Mouse (Mus musculus): ENCODE data around the gene Ror1. TPM values are rescaled to one million over a fixed set of nuclear protein-coding genes. Genes with fewer than 3 reads are reported as not detected.

Ror1 gene
- polyA plus RNA-seq, 1 experiment from 2014 or later, result 13.0 TPM

DNA sequence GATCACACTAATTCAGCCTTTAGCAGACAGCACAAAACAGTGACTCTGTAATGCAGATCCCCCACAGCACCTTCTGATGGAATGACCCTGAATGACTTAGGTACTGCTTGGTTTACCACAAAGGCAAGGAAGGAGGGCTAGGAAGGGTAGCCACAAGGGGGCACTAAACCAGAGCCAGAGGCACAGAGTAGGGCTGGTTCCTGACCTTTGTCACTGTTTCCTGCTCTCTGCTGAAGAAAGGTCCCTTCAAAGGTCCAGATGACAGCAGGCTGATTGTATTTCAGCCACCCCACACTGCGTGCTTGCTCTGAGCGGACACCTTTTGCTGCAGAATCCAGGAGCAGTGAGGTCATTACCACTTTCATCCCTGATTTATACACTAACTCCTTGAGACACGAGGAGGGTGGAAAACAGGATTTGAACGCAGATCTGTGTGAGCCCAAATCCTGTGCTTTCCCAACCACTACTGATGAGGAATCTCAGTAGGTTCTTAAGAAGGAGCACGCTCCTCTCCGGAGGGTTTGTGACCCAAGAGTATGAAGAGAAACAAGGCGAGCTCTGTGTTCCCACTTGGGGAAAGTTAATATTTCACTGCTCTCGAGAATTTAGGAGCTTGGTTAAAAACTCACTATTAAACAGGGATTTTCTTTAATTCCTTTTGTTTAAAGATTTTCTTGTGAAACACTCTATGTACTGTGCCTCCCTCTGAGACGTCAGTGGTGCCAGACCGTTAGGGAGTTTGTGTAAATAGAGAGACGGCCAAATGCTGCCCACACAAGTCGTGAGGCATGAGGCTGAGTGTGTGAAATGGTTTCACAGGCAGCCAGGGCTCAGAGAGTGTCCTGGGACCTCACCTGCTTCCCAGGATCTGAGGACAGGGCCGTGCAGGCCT is 119.0 kb downstream of the Ror1 start:
- Histone ChIP-seq H3K4me3 (ENCODE audit: low read depth, low read length) (no peak overlapping the region), H3K4me2 (replicated peaks; ENCODE audit: low read depth, low read length) (no peak overlapping the region), H3K36me3 (ENCODE audit: control insufficient read depth, insufficient read depth, low read length) (no peaks in the 10 kb centered on the region), H3K9me3 (ENCODE audit: control insufficient read depth, low read depth, low read length) (no peaks in the 10 kb centered on the region), H3K9ac (replicated peaks; ENCODE audit: low read depth, low read length) (no peak overlapping the region), H3K27ac (ENCODE audit: low read length) (no peak overlapping the region; the same call in 1 of the 2 replicates), H3K4me1 (ENCODE audit: control insufficient read depth, insufficient read depth, low read length) (peaks cover 7% of the 10 kb centered on the region; the same call in 1 of the 2 replicates), H3K27me3 (ENCODE audit: control insufficient read depth, insufficient read depth, low read length) (no peaks in the 10 kb centered on the region)
- ATAC-seq (ENCODE audit: insufficient number of reproducible peaks, insufficient read depth, low FRiP score, low read depth), result no peak
- WGBS, result 42% methylated on average over 13 of the region's 13 CpGs

DNA sequence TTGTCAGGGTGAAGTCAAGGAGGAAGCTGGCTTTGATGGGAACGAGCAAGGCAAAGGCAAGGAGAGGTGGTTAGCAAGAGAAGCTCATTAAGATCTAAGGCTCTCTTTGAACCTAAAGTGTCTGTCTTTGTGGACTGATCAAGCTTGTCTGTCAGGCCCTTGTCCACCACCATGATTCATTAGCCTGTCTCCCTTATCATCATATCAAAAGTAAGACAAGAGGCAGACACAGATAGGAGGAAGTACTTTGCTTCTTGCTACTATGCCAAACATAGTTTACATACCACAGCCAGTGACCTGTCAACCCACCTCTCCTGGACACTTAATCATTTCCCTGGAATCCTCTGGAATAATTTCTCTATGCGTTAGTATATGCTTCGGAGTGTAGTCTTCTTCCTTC is 121.0 kb downstream of the Ror1 start:
- H3K27me3 ChIP-seq (ENCODE audit: control insufficient read depth, insufficient read depth, low read length), result no peaks in the 10 kb centered on the region
- no peak overlapping the region for H3K4me2 ChIP-seq (replicated peaks; ENCODE audit: low read depth, low read length)
- WGBS, result 41% methylated on average over 3 of the region's 3 CpGs
- H3K4me3 ChIP-seq (ENCODE audit: low read depth, low read length), result no peak overlapping the region
- H3K4me1 ChIP-seq (ENCODE audit: control insufficient read depth, insufficient read depth, low read length), result peaks cover 7% of the 10 kb centered on the region; the same call in 1 of the 2 replicates
- H3K9me3 ChIP-seq (ENCODE audit: control insufficient read depth, low read depth, low read length), result no peaks in the 10 kb centered on the region
- H3K27ac ChIP-seq (ENCODE audit: low read length), result no peak overlapping the region
- no peak for ATAC-seq (ENCODE audit: insufficient number of reproducible peaks, insufficient read depth, low FRiP score, low read depth)
- H3K9ac ChIP-seq (replicated peaks; ENCODE audit: low read depth, low read length), result no peak overlapping the region
- no peaks in the 10 kb centered on the region for H3K36me3 ChIP-seq (ENCODE audit: control insufficient read depth, insufficient read depth, low read length)

DNA sequence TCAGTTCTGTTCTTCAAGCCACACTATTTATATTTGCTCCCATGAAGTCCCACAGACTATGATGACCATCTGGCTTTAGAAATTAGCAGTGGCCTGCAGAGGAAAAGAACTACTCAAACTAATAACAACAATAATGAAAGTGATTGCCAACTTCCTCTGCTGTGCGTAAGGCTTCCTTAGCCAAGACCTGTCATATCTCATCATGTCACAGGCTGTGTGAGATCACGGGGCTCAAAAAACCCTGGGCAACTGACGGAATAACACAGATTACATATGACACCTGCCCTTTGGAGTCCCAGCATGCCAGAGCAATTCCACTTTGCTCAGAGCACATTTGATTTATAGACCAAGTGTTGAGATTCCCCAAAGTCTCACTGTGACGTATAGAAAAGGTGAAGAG is 123.4 kb downstream of the Ror1 start:
- H3K27ac ChIP-seq (ENCODE audit: low read length), result no peak overlapping the region
- no peak overlapping the region for H3K4me3 ChIP-seq (ENCODE audit: low read depth, low read length)
- H3K4me2 ChIP-seq (replicated peaks; ENCODE audit: low read depth, low read length), result no peak overlapping the region
- peaks cover 10% of the 10 kb centered on the region for H3K4me1 ChIP-seq (ENCODE audit: control insufficient read depth, insufficient read depth, low read length)
- H3K27me3 ChIP-seq (ENCODE audit: control insufficient read depth, insufficient read depth, low read length), result no peaks in the 10 kb centered on the region
- no peaks in the 10 kb centered on the region for H3K36me3 ChIP-seq (ENCODE audit: control insufficient read depth, insufficient read depth, low read length)
- no peak overlapping the region for H3K9ac ChIP-seq (replicated peaks; ENCODE audit: low read depth, low read length)
- 52% methylated on average over 4 of the region's 4 CpGs for WGBS
- ATAC-seq (ENCODE audit: insufficient number of reproducible peaks, insufficient read depth, low FRiP score, low read depth), result no peak
- H3K9me3 ChIP-seq (ENCODE audit: control insufficient read depth, low read depth, low read length), result no peaks in the 10 kb centered on the region

DNA sequence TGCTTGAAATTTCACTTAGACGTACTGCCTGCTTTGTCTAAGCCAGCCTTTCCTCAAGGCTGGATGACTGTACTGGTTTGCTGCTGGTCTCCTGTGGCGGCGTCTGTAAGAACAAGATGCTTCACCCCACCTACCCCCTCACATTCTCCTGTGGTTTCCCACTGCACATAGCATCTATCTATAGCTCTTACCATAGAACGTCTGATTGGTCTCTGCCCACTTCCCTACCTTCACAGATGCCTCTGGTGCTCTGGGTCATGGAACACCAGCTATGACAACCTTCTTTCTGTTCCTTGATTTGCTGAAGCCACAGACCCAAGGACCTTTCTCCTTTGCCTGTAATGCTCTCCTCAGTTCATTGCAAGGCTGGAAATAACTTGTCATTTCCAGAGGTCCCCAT is 124.0 kb downstream of the Ror1 start:
- Histone ChIP-seq H3K27me3 (ENCODE audit: control insufficient read depth, insufficient read depth, low read length) (no peaks in the 10 kb centered on the region), H3K4me2 (replicated peaks; ENCODE audit: low read depth, low read length) (no peak overlapping the region), H3K36me3 (ENCODE audit: control insufficient read depth, insufficient read depth, low read length) (no peaks in the 10 kb centered on the region), H3K9ac (replicated peaks; ENCODE audit: low read depth, low read length) (no peak overlapping the region), H3K4me3 (ENCODE audit: low read depth, low read length) (no peak overlapping the region), H3K9me3 (ENCODE audit: control insufficient read depth, low read depth, low read length) (no peaks in the 10 kb centered on the region), H3K4me1 (ENCODE audit: control insufficient read depth, insufficient read depth, low read length) (peaks cover 4% of the 10 kb centered on the region; the same call in 1 of the 2 replicates), H3K27ac (ENCODE audit: low read length) (no peak overlapping the region)
- WGBS, result 85% methylated on average over 4 of the region's 4 CpGs
- ATAC-seq (ENCODE audit: insufficient number of reproducible peaks, insufficient read depth, low FRiP score, low read depth), result no peak

DNA sequence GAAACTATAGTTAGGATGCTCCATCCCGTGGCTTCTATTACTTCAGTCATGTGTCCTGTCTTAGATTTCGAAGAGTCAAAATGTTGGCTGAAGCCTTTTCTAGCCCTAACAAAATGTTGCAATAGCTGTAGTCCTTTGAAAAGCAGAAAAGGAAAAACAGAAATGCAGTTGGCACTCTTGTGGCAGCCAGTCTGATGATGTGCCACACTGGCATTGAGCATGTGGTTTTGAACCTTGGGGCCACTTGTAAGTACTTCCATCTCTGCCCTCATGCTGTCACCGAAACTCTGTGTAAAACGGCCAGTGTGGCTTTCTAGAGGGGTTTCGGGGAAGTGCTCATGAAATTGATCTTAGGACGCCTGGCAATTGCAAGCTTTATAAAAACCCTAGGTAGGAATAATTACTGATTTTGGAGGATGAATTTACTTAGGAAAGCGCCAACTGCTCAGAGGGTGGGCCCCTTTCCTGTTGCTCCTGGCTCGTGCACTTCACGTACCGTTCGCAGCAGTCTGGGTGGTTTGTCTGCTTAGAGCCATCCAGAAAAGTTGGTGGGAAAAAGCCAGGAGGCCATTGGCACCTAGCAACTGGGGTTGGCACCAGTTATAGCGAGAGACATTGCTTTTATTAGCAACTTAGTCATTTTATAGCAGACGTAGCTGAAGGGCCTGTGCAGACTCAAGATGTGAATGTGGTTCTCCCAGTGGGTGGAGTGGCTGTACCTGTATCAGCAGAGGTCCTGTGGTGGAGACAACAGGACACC is 126.6 kb downstream of the Ror1 start:
- H3K4me2 ChIP-seq (replicated peaks; ENCODE audit: low read depth, low read length), result no peak overlapping the region
- H3K9me3 ChIP-seq (ENCODE audit: control insufficient read depth, low read depth, low read length), result no peaks in the 10 kb centered on the region
- 78% methylated on average over 13 of the region's 13 CpGs for WGBS
- H3K36me3 ChIP-seq (ENCODE audit: control insufficient read depth, insufficient read depth, low read length), result no peaks in the 10 kb centered on the region
- H3K27ac ChIP-seq (ENCODE audit: low read length), result no peak overlapping the region
- H3K4me1 ChIP-seq (ENCODE audit: control insufficient read depth, insufficient read depth, low read length), result peaks cover 7% of the 10 kb centered on the region; the same call in 1 of the 2 replicates
- H3K27me3 ChIP-seq (ENCODE audit: control insufficient read depth, insufficient read depth, low read length), result no peaks in the 10 kb centered on the region
- ATAC-seq (ENCODE audit: insufficient number of reproducible peaks, insufficient read depth, low FRiP score, low read depth), result no peak
- H3K4me3 ChIP-seq (ENCODE audit: low read depth, low read length), result no peak overlapping the region
- H3K9ac ChIP-seq (replicated peaks; ENCODE audit: low read depth, low read length), result no peak overlapping the region

DNA sequence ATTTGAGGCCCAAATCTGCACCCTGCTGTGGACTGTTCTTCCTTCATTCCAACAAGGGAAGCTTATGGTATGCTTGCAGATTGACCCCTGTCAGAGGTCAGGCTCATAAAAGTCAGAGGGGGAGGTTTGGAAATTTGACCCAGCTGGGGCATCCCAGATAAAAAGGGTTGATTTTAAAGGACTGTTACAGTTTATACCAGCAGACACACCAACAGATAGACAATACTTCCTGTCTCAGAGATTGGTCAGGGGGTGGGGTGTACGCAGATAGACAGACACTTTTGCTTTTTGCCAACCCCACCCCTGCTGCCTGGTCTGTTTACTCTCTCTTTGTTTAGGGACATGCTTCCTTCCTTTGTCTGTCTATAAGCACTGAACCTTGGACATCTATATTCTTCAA is 127.9 kb downstream of the Ror1 start:
- H3K27ac ChIP-seq (ENCODE audit: low read length), result no peak overlapping the region
- no peak for ATAC-seq (ENCODE audit: insufficient number of reproducible peaks, insufficient read depth, low FRiP score, low read depth)
- WGBS, result 59% methylated on average over 1 of the region's 1 CpGs

DNA sequence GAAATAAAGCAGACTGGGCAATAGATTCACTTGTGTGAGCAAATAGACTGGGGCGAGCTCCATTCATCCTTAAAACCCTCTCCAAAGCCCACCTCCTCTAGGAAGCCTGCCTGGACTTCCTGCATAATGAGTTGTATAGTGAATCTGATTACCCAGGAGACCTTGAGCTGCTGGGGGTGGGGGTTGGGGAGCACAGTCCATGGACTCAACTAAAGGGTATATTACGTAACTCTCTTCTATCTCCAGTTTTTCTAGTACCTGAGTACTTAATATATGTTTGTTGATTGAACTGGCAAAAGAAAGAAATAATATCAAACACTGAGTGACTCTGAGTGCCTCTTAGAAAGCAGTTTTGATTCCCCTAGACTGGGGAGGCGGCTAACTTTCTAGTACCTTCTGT is 128.4 kb downstream of the Ror1 start:
- no peak for ATAC-seq (ENCODE audit: insufficient number of reproducible peaks, insufficient read depth, low FRiP score, low read depth)

More for the DNA sequence above, 127.9 kb downstream of the Ror1 start:
- no peaks in the 10 kb centered on the region for H3K36me3 ChIP-seq (ENCODE audit: control insufficient read depth, insufficient read depth, low read length)
- peaks cover 7% of the 10 kb centered on the region; the same call in 1 of the 2 replicates for H3K4me1 ChIP-seq (ENCODE audit: control insufficient read depth, insufficient read depth, low read length)
- H3K27me3 ChIP-seq (ENCODE audit: control insufficient read depth, insufficient read depth, low read length), result no peaks in the 10 kb centered on the region
- H3K9ac ChIP-seq (replicated peaks; ENCODE audit: low read depth, low read length), result no peak overlapping the region
- H3K4me2 ChIP-seq (replicated peaks; ENCODE audit: low read depth, low read length), result no peak overlapping the region
- H3K4me3 ChIP-seq (ENCODE audit: low read depth, low read length), result no peak overlapping the region
- no peaks in the 10 kb centered on the region for H3K9me3 ChIP-seq (ENCODE audit: control insufficient read depth, low read depth, low read length)

DNA sequence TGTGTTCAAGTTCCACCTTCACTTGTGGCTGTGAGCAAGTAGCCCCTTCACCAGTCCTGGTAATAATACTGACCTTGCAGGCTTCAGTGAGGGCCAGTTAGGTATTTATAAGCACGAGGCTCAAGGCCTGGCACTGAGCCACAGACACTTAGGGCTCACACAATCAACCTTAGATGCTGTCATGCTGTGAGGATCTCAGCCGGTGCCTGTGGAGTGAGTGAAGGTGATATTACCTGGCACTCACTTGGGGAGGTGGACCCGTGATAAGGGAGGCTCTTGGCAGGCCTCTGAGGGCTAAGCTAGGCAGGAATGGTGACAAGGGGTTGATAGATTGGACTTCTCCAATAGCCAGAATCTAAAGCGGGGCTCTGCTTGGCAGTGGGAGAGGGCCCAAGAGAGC is 131.0 kb downstream of the Ror1 start:
- H3K36me3 ChIP-seq (ENCODE audit: control insufficient read depth, insufficient read depth, low read length), result no peaks in the 10 kb centered on the region
- no peaks in the 10 kb centered on the region for H3K27me3 ChIP-seq (ENCODE audit: control insufficient read depth, insufficient read depth, low read length)
- no peak overlapping the region for H3K27ac ChIP-seq (ENCODE audit: low read length)
- H3K9me3 ChIP-seq (ENCODE audit: control insufficient read depth, low read depth, low read length), result no peaks in the 10 kb centered on the region
- no peak overlapping the region for H3K4me2 ChIP-seq (replicated peaks; ENCODE audit: low read depth, low read length)
- H3K4me3 ChIP-seq (ENCODE audit: low read depth, low read length), result no peak overlapping the region
- no peak overlapping the region for H3K9ac ChIP-seq (replicated peaks; ENCODE audit: low read depth, low read length)
- H3K4me1 ChIP-seq (ENCODE audit: control insufficient read depth, insufficient read depth, low read length), result peaks cover 7% of the 10 kb centered on the region; the same call in 1 of the 2 replicates
- WGBS, result 31% methylated on average over 4 of the region's 4 CpGs
- ATAC-seq (ENCODE audit: insufficient number of reproducible peaks, insufficient read depth, low FRiP score, low read depth), result no peak

More for the DNA sequence above, 128.4 kb downstream of the Ror1 start:
- H3K9ac ChIP-seq (replicated peaks; ENCODE audit: low read depth, low read length), result no peak overlapping the region
- H3K4me2 ChIP-seq (replicated peaks; ENCODE audit: low read depth, low read length), result no peak overlapping the region
- H3K4me3 ChIP-seq (ENCODE audit: low read depth, low read length), result no peak overlapping the region
- H3K4me1 ChIP-seq (ENCODE audit: control insufficient read depth, insufficient read depth, low read length), result peaks cover 7% of the 10 kb centered on the region; the same call in 1 of the 2 replicates
- H3K27me3 ChIP-seq (ENCODE audit: control insufficient read depth, insufficient read depth, low read length), result no peaks in the 10 kb centered on the region
- 81% methylated on average over 3 of the region's 3 CpGs for WGBS
- H3K36me3 ChIP-seq (ENCODE audit: control insufficient read depth, insufficient read depth, low read length), result no peaks in the 10 kb centered on the region
- H3K9me3 ChIP-seq (ENCODE audit: control insufficient read depth, low read depth, low read length), result no peaks in the 10 kb centered on the region
- no peak overlapping the region for H3K27ac ChIP-seq (ENCODE audit: low read length)

Data from stomach, embryonic 14.5 days (tissue).